Mouse (Mus musculus): ENCODE results near the gene Spi1.

The Spi1 gene

DNA sequence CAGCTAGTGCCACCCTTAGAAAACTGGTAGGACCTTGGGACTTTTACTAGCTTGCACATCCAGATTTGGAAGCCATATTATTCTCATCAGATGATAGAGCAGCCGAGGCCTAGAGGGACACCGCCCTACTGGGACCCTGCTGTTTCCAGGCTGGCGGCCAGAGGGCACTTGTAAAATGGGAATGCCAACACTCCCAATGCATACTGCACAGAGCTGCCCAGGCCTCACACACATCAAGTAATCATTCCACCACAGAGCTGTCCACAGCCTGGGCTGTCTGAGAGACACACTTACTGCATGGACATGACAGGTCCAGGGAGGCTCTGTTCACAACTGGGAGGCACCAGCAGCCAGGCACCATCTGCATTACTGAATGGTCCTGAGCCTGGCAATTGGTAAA, 15.7 kb upstream of the Spi1 start:
- no peak for DNase-seq (ENCODE audit: low read depth, low spot score)

- DNase-seq (ENCODE audit: low read depth, low spot score) = no peak
These were observed 13.9 kb upstream of the Spi1 start for GRCm38 (mm10) chr2:91068162-91068871.

GRCm38 (mm10) chr2:91068872-91069165, 13.4 kb upstream of the Spi1 start:
- peak; percentile 40 for DNase-seq (ENCODE audit: low read depth, low spot score)

GRCm38 (mm10) chr2:91069306-91070000, 12.7 kb upstream of the Spi1 start:
- DNase-seq (ENCODE audit: low read depth, low spot score) = peak; percentile 28

- peak; percentile 97 for DNase-seq (ENCODE audit: low read depth, low spot score)
These were observed 12.0 kb upstream of the Spi1 start, which contains the start of gene Slc39a13 for GRCm38 (mm10) chr2:91070076-91070800. Gene Slc39a13, minus strand, starts transcription at chr2:91070417.

DNA sequence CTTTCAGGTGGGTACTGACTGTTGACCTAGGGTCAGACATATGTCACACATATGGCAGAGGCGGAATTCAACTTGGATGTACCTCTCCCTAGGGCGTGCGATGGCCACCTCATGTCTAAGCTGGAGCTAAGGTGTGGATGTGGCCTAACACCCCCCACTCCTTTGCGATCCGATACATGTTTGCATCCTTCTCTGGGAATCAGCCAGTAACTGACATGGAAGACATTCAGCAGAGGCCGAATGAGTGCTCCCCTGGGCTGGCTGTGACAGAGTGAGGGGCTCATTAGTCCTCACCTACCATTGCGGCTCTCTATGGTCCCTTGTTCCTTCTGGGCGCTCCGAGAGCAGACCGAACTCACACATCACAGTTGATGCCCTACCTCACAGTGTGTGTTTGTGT, 11.1 kb upstream of the Spi1 start:
- DNase-seq (ENCODE audit: low read depth, low spot score) = no peak

DNA sequence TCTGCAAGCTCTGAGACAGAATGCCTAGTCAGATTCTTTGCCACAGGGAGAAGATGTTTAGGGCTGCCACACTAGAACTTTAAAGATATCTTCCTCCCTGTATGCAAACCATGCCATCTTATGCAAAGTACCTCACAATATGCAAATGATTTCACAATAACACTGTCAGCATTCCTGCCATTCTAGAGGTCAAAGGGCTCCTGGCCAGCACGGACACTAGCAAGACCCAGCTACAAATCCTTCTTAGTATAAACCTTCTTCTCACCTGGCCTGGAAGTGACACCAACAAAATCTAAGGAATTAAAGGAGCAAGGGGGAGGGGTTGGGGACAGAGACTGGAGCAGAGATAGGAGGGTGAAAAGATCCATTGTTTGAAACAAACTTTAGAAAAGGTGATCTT, 10.1 kb upstream of the Spi1 start:
- DNase-seq (ENCODE audit: low read depth, low spot score) = no peak

DNA sequence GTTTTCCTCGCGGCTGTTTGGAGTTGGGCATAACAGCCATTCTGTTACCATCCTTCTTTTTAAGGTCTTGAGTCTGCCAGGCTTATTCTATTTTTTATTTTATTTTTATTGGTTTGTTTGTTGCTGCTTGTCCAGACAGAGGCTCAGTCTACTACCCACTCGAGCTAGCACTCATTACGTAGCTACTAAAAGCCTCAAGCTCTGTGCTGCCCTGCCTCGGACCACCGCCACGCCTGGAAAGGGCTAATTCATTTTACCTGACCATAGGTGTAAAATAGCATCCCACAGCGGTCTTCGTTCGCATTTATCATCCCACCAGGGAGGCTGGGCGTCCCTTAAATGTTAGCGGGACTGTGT, 4.3 kb upstream of the Spi1 start:
- no peak for DNase-seq (ENCODE audit: low read depth, low spot score)

- DNase-seq (ENCODE audit: low read depth, low spot score) = no peak
These were observed 3.7 kb upstream of the Spi1 start for GRCm38 (mm10) chr2:91078314-91079025.

- no peak for DNase-seq (ENCODE audit: low read depth, low spot score)
These were observed 3.2 kb upstream of the Spi1 start for GRCm38 (mm10) chr2:91079026-91079384.

DNA sequence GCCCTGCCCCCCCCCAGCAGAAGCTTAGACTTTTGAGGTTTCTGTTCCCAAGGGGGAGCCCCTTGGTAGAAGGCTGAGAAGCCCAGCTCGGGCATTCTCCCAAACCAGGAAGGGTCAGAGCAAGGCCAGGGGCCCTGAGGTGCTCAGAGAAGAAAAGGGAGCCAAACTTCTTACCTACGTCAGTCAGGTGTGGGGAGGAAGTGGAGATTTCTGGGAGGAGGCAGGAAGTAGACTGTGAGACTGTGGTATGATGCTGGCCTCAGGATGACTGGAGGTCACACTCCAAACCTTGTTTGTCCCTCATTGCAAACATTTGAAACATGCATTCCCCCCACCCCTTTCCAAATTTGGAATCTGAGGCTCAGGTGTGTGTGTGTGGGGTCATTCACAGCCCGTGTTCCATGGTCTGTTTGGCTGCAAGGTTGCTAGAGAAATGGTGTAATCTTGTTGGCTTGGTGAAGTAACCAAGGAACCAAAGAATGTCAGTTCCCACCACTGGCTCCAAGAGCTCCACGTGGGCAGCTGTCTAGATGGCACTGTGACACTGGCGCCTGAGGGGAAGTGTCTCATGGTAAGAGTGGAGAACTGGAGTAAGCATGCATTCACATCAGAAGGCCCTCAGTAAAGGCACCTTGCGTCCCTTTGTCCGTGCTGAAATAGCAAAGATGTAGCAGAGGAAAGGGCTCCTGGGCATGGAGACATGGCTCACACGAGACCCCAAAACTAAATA, 1.2 kb upstream of the Spi1 start:
- no peak for DNase-seq (ENCODE audit: low read depth, low spot score)

- no peak for DNase-seq (ENCODE audit: low read depth, low spot score)
These were observed 654 bp downstream of the Spi1 start for GRCm38 (mm10) chr2:91082844-91083243.

DNA sequence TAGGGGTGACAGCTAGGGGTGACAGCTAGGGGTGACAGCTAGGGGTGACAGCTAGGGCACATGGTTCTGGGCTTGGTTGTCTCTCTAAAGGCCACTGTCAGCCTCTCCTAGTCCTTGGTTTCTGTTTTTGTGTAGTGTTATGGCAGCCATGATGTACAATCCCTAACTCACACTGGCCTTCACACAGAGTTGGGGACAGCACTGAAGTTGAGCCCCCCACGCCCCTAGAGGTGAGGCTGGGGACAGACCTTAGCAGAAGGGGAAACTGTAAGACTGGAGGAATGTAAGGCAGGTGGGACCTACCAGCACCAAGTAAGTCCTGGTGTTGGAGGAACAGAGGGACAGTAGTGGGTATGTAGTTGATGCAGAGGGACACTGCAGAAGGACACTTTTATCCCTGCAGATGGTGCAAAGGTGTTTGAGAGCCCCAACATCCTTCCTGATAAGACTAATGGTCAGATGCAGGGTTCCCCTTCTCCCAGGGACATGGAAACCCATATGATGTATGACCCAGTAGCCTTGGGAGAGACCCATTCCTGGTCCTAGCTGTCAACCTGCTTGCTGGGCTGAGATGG, 1.3 kb downstream of the Spi1 start:
- DNase-seq (ENCODE audit: low read depth, low spot score) = no peak

- DNase-seq (ENCODE audit: low read depth, low spot score) = no peak
These were observed 2.1 kb downstream of the Spi1 start for GRCm38 (mm10) chr2:91084179-91084820.

GRCm38 (mm10) chr2:91085494-91086391, 3.6 kb downstream of the Spi1 start:
- DNase-seq (ENCODE audit: low read depth, low spot score) = no peak

DNA sequence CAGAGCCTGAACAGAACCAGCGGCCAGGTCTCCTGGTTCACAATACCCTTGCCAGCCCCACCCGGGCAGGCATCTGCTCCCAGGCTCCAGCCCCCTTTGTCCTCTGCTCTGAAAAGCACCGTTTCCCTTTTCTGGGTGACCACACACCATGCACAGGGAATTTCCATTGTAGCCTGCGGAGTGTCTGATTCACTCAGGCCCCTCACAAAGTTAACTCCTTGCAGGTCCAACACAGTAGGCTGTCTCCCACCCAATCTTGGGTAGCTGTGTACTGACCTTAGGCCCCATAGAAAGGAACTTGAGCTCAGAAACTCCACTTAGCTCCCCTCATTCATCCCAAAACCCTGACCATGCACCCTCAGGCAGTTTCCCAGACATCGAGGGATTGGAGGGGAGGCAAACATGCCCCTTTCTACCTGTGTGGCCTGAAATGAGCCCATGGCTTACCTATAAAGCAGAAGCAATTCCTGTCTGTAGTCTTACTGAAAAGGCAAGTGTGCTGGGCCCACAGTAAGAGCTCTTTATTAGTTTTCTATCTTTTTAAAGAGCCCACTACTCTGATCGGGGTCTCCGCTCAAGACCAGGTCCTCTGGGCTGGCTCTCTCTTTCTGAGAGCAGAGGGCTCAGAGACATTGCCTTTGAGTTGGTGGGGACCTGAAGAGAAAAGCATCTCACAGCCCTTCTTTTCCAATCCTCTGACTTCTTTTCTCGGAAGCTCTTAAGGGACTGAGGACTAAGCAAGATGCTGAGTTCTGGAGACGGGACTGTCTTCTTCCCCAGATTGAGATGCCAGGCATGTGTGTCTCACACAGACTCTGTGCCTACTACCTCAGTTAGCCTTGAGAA, 4.4 kb downstream of the Spi1 start:
- DNase-seq (ENCODE audit: low read depth, low spot score) = no peak

GRCm38 (mm10) chr2:91087453-91087852, 5.3 kb downstream of the Spi1 start:
- no peak for DNase-seq (ENCODE audit: low read depth, low spot score)

DNA sequence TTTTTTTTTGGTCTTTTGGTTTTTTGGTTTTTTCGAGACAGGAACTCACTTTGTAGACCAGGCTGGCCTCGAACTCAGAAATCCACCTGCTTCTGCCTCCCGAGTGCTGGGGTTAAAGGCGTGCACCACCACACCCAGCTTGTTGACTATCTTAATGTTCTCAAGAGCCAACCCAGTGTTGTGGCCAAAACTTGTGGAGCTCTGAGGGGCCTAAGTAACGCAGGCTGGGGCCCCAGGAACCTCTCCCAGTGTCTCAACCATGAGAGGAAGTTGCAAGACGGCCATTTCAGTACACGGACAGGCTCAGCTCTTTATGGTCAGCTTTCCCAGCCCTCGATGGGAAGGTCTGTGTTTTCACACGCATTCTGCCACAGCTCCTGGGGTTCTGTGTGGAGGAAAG, 6.8 kb downstream of the Spi1 start:
- DNase-seq (ENCODE audit: low read depth, low spot score) = no peak

DNA sequence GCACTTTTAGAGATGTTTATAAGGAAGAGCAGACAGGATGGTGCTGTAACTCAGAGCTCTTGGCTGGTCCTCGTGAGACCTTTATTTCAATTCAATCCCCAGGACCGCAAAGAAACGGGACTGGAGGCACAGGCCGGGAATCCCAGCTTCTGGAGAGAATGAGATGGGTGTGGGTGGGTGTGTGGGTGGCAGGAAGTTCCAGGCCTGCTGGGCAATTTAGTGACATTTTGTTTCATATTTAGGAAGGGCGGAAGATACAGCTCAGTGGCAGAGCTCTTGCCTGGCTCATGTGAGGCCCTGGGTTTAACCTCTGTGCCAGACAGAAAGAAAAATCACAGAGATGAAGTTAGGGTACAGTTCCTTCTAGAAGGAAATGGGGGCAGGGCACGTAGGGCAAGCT, 8.0 kb downstream of the Spi1 start:
- DNase-seq (ENCODE audit: low read depth, low spot score) = no peak

Measured in ZHBTc4 (cell line).